Mouse (Mus musculus) stomach, embryonic 14.5 days (tissue): ENCODE data around the gene Hcrtr1. TPM values are rescaled to one million over a fixed set of nuclear protein-coding genes. Genes with fewer than 3 reads are reported as not detected.

ENCODE experiments used
- ATAC-seq: fragments of 200-750 bp; cut with Nextera tagmentation; 2 replicates; pipeline ENCODE4 v1.8.0; 2017; ENCODE audit warnings: low read depth, moderate TSS enrichment; ENCODE audit not compliant: insufficient number of reproducible peaks, insufficient read depth, low FRiP score
- H3K27ac ChIP-seq: fragments of 300-500 bp; sonication (generic); 2 replicates; pipeline ENCODE4 v1.5.1; 2014; ENCODE audit warnings: mild to moderate bottlenecking, low read length, moderate library complexity, mixed read lengths
- H3K27me3 ChIP-seq: fragments of 300-500 bp; sonication (generic); 2 replicates; pipeline ENCODE4 v1.6.1; 2014; ENCODE audit warnings: low read length, control low read depth, mixed read lengths; ENCODE audit not compliant: control insufficient read depth, insufficient read depth
- H3K36me3 ChIP-seq: fragments of 300-500 bp; sonication (generic); 2 replicates; pipeline ENCODE4 v1.6.1; 2014; ENCODE audit warnings: mild to moderate bottlenecking, control low read depth, low read length, moderate library complexity, mixed read lengths; ENCODE audit not compliant: control insufficient read depth, insufficient read depth
- H3K4me1 ChIP-seq: fragments of 300-500 bp; sonication (generic); 2 replicates; pipeline ENCODE4 v1.6.1; 2014; ENCODE audit warnings: low read length, control low read depth, mixed read lengths; ENCODE audit not compliant: control insufficient read depth, insufficient read depth
- H3K4me2 ChIP-seq: fragments of 300-500 bp; sonication (generic); replicated peaks from 2 replicates; pipeline ENCODE4 v1.6.1; 2014; ENCODE audit warnings: low read depth, low read length, control low read depth
- H3K4me3 ChIP-seq: fragments of 300-500 bp; sonication (generic); 2 replicates; pipeline ENCODE4 v1.5.1; 2014; ENCODE audit warnings: low read depth, low read length, control low read depth
- H3K9ac ChIP-seq: fragments of 300-500 bp; sonication (generic); replicated peaks from 2 replicates; pipeline ENCODE4 v1.6.1; 2014; ENCODE audit warnings: low read depth, mild to moderate bottlenecking, control low read depth, low read length, moderate library complexity, mixed read lengths
- H3K9me3 ChIP-seq: fragments of 300-500 bp; sonication (generic); 2 replicates; pipeline ENCODE4 v1.6.1; 2016; ENCODE audit warnings: low read depth, low read length, control low read depth; ENCODE audit not compliant: control insufficient read depth
- WGBS: fragments of 180-500 bp; shearing (Covaris S2); extraction: QIAGEN DNeasy Blood & Tissue Kit; methylation state at CpG from one replicate; pipeline ENCODE4 v1.1.7; 2014; 5-methylcytosine and 5-hydroxymethylcytosine counted together
- polyA plus RNA-seq: library from polyadenylated mRNA; unstranded; fragments of >200 nt; fragmentation: Nextera tagmentation; extraction: Ambion mirVana; gene quantifications from 2 replicates; pipeline ENCODE4 v1.2.1, GENCODE M21; 2014

The Hcrtr1 gene
- polyA plus RNA-seq, 1 experiment from 2014 or later = 0.26 TPM

DNA sequence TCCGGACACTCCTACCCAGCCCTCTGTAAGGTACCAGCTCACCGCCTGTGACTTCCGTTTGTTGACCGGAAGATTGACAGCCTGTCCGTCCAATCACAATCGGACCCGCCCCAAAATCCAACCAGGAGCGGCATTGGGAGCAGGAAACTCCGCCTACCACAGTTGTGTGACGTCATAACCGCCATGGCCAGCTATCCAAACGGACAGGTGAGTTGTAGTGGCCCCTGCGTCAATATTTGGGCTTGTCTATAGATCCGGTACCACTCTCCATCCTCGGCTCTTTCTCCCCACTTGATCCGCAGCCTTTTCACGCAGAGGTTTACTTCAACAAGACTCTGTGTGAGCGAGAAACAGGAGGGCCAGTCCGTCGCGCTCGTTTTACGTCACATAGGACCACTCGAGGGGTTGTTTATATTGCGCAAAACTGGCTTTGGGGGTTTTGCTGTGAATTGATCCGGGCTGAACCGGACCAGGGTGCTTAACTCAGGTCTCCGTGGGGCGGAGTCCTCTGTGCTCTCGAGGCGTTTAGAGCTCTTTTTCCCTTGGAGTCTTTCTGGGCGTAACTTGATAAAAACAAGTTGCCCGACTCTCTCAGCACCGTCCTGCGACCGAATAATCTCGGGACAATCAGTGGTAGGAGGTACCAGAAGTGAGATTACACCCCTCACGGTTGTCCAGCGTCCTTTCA, 31.6 kb downstream of the Hcrtr1 start:
- peaks cover 9% of the 10 kb centered on the region; the same call in 1 of the 2 replicates for H3K4me1 ChIP-seq
- ATAC-seq = peak; percentile 94
- H3K36me3 ChIP-seq = no peaks in the 10 kb centered on the region
- WGBS = under 1% methylated on average over 39 of the region's 39 CpGs
- no peaks in the 10 kb centered on the region for H3K27me3 ChIP-seq
- H3K9me3 ChIP-seq = no peaks in the 10 kb centered on the region
- peak overlapping the region; percentile 65 for H3K9ac ChIP-seq
- H3K27ac ChIP-seq = peak overlapping the region; percentile 66
- H3K4me2 ChIP-seq = peak overlapping the region; percentile 82
- H3K4me3 ChIP-seq = peak overlapping the region; percentile 87

DNA sequence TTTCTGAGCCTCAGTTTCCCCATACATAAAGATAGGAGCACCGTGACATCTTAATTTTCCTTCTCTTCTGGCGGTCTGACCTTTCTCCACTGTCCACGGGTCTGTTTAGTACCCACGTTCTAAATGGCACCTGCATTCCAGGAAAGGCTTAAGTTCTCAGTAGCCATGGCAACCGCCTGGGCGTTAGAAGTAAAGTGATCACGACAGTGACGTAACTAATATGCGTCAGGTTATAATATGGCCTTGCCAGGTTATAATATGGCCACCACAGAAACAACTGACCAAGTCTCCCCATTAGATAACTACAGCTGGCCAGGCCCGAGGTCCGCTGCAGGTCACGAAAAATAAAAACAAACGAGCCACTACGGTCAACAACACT, 32.1 kb downstream of the Hcrtr1 start:
- Histone ChIP-seq H3K9ac (no peak overlapping the region), H3K4me1 (peaks cover 9% of the 10 kb centered on the region; the same call in 1 of the 2 replicates), H3K27ac (peak overlapping the region; percentile 21; the same call in 1 of the 2 replicates), H3K4me3 (peak overlapping the region; percentile 87), H3K4me2 (peak overlapping the region; percentile 43), H3K9me3 (no peaks in the 10 kb centered on the region), H3K36me3 (no peaks in the 10 kb centered on the region), H3K27me3 (no peaks in the 10 kb centered on the region)
- peak; percentile 62 for ATAC-seq
- WGBS = 13% methylated on average over 14 of the region's 14 CpGs

DNA sequence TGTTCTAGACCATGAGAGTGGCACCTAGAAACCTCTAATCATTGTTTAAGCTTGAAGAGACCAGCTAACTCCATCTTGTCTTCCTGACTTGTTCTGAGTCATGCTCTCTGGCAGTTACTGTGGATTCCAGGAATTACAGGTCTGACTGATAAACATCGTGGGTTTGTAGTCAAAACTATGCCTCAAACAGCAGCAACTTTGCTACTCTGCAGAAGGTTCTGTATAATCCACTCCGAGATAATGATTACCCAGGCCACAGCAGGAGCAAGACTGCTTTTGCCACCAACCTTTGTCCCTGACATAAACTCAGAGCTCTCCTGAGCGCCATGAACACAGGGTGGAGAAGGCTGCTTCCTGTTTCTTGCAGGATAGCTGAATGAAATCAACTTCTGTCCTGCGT, 34.6 kb downstream of the Hcrtr1 start:
- H3K27ac ChIP-seq = no peak overlapping the region
- no peaks in the 10 kb centered on the region for H3K36me3 ChIP-seq
- H3K9ac ChIP-seq = no peak overlapping the region
- no peak for ATAC-seq
- no peaks in the 10 kb centered on the region for H3K27me3 ChIP-seq
- no peak overlapping the region for H3K4me3 ChIP-seq
- 64% methylated on average over 4 of the region's 4 CpGs for WGBS
- H3K9me3 ChIP-seq = no peaks in the 10 kb centered on the region
- H3K4me2 ChIP-seq = no peak overlapping the region
- peaks cover 30% of the 10 kb centered on the region for H3K4me1 ChIP-seq

DNA sequence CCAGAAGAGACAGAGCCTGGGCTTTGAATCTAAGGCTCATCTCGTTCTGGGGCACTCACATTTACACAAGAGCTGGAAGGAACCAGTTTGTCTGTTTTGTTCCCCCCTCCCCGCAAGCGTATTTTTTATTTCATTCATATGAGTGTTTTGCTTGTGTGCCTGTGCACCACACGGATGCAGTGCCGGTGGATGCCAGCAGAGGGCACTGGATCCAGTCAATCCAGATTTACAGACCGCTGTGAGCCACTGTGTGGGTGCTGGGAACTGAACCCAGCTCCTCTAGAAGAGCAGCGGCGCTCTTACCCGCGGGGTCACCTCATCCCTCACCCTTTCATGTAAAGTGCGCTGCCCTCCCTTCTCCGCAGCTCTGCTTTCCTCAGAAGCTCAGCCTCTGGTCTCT, 35.5 kb downstream of the Hcrtr1 start:
- no peak overlapping the region for H3K4me2 ChIP-seq
- H3K9ac ChIP-seq = no peak overlapping the region
- H3K9me3 ChIP-seq = no peaks in the 10 kb centered on the region
- H3K4me3 ChIP-seq = no peak overlapping the region
- H3K27ac ChIP-seq = no peak overlapping the region
- no peaks in the 10 kb centered on the region for H3K36me3 ChIP-seq
- no peak for ATAC-seq
- H3K4me1 ChIP-seq = peaks cover 27% of the 10 kb centered on the region
- whole genome bisulfite sequencing = 82% methylated on average over 12 of the region's 12 CpGs
- no peaks in the 10 kb centered on the region for H3K27me3 ChIP-seq

DNA sequence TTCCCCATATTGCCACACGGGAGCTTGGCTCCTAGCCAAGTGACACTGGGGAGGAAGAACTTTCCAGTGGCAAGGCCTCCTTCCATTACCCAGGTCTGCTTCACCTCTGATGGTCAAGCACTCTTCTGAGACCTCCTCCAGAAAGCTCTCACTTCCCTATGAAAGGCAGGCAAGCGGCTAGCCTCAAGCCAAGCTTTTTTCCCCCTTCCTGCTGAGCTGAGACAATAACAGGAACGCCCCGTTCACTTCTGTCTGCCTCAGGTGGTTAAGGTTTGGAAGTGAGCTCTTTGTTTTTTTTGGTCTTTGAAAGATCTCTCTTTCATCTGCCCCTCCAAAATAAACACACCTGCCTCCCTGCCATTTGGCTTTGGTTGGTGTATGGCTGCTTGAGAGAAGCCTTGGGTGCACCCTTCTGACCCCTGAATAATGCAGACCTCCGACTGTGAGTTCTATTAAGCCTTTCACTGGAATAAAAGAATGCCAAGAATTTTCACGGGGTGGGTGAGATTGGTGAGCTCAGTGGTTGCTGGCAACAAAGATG, 37.0 kb downstream of the Hcrtr1 start, which contains the start of gene Pef1:
TSS of gene Pef1 (plus strand) at position 448 of the 541 bp plus-strand sequence.
- Histone ChIP-seq H3K4me3 (no peak within 1 kb of the TSS), H3K27me3 (no peaks in the 10 kb centered on the region), H3K9ac (no peak within 1 kb of the TSS), H3K4me2 (no peak within 1 kb of the TSS), H3K36me3 (peaks cover 4% of the 10 kb centered on the region; the same call in 1 of the 2 replicates), H3K4me1 (peaks cover 22% of the 10 kb centered on the region), H3K27ac (peak within 1 kb of the TSS; percentile 35; the same call in 1 of the 2 replicates), H3K9me3 (no peaks in the 10 kb centered on the region)
- 8% methylated on average over 6 of the region's 6 CpGs for WGBS
- ATAC-seq = peak; percentile 34; the same call in 1 of the 2 replicates

DNA sequence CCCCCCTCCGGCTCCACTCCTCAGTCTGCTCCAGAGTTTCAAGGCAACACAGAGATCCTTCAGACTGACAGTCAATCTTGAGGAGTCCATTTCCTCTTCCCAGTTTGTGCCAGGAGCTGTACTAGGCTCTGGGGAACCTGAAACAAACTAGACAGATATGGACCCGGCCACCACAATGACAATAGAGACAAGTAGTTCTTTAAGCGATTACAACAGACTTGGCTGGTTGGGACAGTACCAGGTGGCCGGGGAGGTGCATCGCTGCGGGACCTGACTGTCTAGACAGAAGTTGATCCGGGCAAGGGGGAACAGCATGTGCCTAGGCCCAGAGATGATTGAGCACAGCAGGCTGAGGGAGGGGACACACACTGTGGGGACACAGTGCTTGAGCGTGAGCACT, 38.0 kb downstream of the Hcrtr1 start:
- Histone ChIP-seq H3K4me2 (no peak overlapping the region), H3K9me3 (no peaks in the 10 kb centered on the region), H3K36me3 (peaks cover 4% of the 10 kb centered on the region; the same call in 1 of the 2 replicates), H3K4me3 (no peak overlapping the region), H3K9ac (no peak overlapping the region), H3K27ac (peak overlapping the region; percentile 35; the same call in 1 of the 2 replicates), H3K4me1 (peaks cover 22% of the 10 kb centered on the region), H3K27me3 (no peaks in the 10 kb centered on the region)
- WGBS = 37% methylated on average over 8 of the region's 8 CpGs
- no peak for ATAC-seq

DNA sequence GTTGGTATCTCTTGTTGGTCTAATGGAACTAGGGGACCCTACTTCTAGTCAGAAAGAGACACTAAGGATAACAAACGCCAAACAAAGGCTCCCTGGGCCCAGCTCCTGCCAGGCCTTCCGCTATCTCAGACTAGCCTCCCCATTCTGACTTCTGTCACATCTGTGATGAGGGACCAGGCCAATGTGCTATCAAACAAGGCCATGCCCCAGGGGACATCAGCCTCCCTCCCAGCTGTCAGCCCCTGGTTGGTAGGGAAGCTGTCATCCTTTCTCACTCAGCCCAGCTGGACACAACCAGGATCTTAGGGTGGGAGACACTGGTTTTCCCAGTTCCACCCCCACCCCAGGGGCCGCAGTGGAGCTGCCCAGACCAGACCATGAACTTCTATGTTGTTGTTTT, 44.0 kb downstream of the Hcrtr1 start:
- H3K27me3 ChIP-seq = no peaks in the 10 kb centered on the region
- WGBS = 63% methylated on average over 3 of the region's 3 CpGs
- ATAC-seq = no peak
- H3K9me3 ChIP-seq = no peaks in the 10 kb centered on the region
- peaks cover 5% of the 10 kb centered on the region; the same call in 1 of the 2 replicates for H3K4me1 ChIP-seq
- H3K27ac ChIP-seq = no peak overlapping the region
- no peak overlapping the region for H3K4me2 ChIP-seq
- H3K4me3 ChIP-seq = no peak overlapping the region
- H3K36me3 ChIP-seq = peaks cover 11% of the 10 kb centered on the region; the same call in 1 of the 2 replicates
- H3K9ac ChIP-seq = no peak overlapping the region

DNA sequence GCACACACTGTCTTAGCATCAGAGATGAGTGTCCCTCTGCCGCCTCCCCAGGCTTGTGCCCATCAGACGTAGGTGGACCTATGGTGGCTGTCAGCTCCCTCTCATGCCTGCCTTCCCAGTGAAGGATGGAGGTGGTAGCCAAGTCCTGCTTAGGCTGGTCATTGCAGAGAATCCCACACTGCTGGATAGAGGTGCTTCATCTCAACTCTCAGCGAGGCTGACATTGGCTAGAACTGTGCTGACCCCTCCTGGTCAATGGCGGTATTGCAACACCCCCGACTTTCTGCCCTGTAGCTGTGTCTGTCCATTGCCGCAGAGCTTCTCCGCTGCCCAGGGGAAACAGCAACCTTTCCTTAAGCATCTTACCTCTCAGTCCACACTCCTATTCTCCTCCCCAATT, 51.9 kb downstream of the Hcrtr1 start:
- H3K4me1 ChIP-seq = no peaks in the 10 kb centered on the region
- H3K27ac ChIP-seq = no peak overlapping the region
- H3K9ac ChIP-seq = no peak overlapping the region
- peak; percentile 56; the same call in 1 of the 2 replicates for ATAC-seq
- H3K4me2 ChIP-seq = no peak overlapping the region
- WGBS = 8% methylated on average over 7 of the region's 7 CpGs
- no peaks in the 10 kb centered on the region for H3K9me3 ChIP-seq
- H3K4me3 ChIP-seq = no peak overlapping the region
- H3K36me3 ChIP-seq = peaks cover 7% of the 10 kb centered on the region; the same call in 1 of the 2 replicates
- H3K27me3 ChIP-seq = no peaks in the 10 kb centered on the region
